Mouse (Mus musculus) erythroid progenitor cell, adult 5-6 weeks (primary cell): ENCODE measurements around the gene Ftsj1. TPM values are rescaled to one million over a fixed set of nuclear protein-coding genes. Genes with fewer than 3 reads are reported as not detected.

Source experiments
- total RNA-seq, 2 experiments: library from RNA; stranded (forward) in 1 of 2; stranded (reverse) in 1 of 2; fragments of 150-400 nt in 1 of 2; fragments of 186-747, 209-891 nt in 1 of 2; gene quantifications; 2 replicates each; pipeline versions ENCODE4 v1.2.3 to v1.2.4; 2015 to 2017; ENCODE audit warnings: low replicate concordance in 2 of 2

Ftsj1 gene
- total RNA-seq, 2 experiments from 2014 or later, result 25.0 to 26.8 TPM

Other genes starting within 250 kb of the Ftsj1 start
- not detected in 2 replicates for gene Glod5, start 233.9 kb downstream of the Ftsj1 start, total RNA-seq (2015; ENCODE audit: low replicate concordance)
- gene Glod5, start 233.9 kb downstream of the Ftsj1 start, total RNA-seq (2017; ENCODE audit: low replicate concordance), result not detected in 2 replicates
- gene Suv39h1, start 177.6 kb downstream of the Ftsj1 start, total RNA-seq (2015; ENCODE audit: low replicate concordance), result 29.6 and 56.6 TPM in 2 replicates
- 53.9 and 67.8 TPM in 2 replicates for gene Suv39h1, start 177.6 kb downstream of the Ftsj1 start, total RNA-seq (2017; ENCODE audit: low replicate concordance)
- gene Was, start 161.9 kb downstream of the Ftsj1 start, total RNA-seq (2015; ENCODE audit: low replicate concordance), result 14.8 and 22.2 TPM in 2 replicates
- 11.6 and 12.4 TPM in 2 replicates for gene Was, start 161.9 kb downstream of the Ftsj1 start, total RNA-seq (2017; ENCODE audit: low replicate concordance)
- 23.5 and 39.3 TPM in 2 replicates for gene Wdr13, start 119.5 kb downstream of the Ftsj1 start, total RNA-seq (2015; ENCODE audit: low replicate concordance)
- 10.0 and 25.7 TPM in 2 replicates for gene Wdr13, start 119.5 kb downstream of the Ftsj1 start, total RNA-seq (2017; ENCODE audit: low replicate concordance)
- 611 and 758 TPM in 2 replicates for gene Rbm3, start 106.5 kb downstream of the Ftsj1 start, total RNA-seq (2015; ENCODE audit: low replicate concordance)
- 564 and 613 TPM in 2 replicates for gene Rbm3, start 106.5 kb downstream of the Ftsj1 start, total RNA-seq (2017; ENCODE audit: low replicate concordance)
- 4.6 and 13.3 TPM in 2 replicates for gene Tbc1d25, start 76.2 kb downstream of the Ftsj1 start, total RNA-seq (2015; ENCODE audit: low replicate concordance)
- 1.5 and 4.7 TPM in 2 replicates for gene Tbc1d25, start 76.2 kb downstream of the Ftsj1 start, total RNA-seq (2017; ENCODE audit: low replicate concordance)
- 20.5 and 37.3 TPM in 2 replicates for gene Ebp, start 58.9 kb downstream of the Ftsj1 start, total RNA-seq (2015; ENCODE audit: low replicate concordance)
- 14.2 and 26.6 TPM in 2 replicates for gene Ebp, start 58.9 kb downstream of the Ftsj1 start, total RNA-seq (2017; ENCODE audit: low replicate concordance)
- not detected in 2 replicates for gene Porcn, start 45.9 kb downstream of the Ftsj1 start, total RNA-seq (2015; ENCODE audit: low replicate concordance)
- gene Porcn, start 45.9 kb downstream of the Ftsj1 start, total RNA-seq (2017; ENCODE audit: low replicate concordance), result not detected in 2 replicates
- gene Slc38a5, start 18.7 kb upstream of the Ftsj1 start, total RNA-seq (2015; ENCODE audit: low replicate concordance), result 291 and 297 TPM in 2 replicates
- 150 and 166 TPM in 2 replicates for gene Slc38a5, start 18.7 kb upstream of the Ftsj1 start, total RNA-seq (2017; ENCODE audit: low replicate concordance)
- gene Ssxb10, start 75.0 kb upstream of the Ftsj1 start, total RNA-seq (2015; ENCODE audit: low replicate concordance), result not detected in 2 replicates
- gene Ssxb10, start 75.0 kb upstream of the Ftsj1 start, total RNA-seq (2017; ENCODE audit: low replicate concordance), result not detected in 2 replicates
- not detected in 2 replicates for gene Ssxb9, start 114.6 kb upstream of the Ftsj1 start, total RNA-seq (2015; ENCODE audit: low replicate concordance)
- not detected in 2 replicates for gene Ssxb9, start 114.6 kb upstream of the Ftsj1 start, total RNA-seq (2017; ENCODE audit: low replicate concordance)
- not detected in 2 replicates for gene Ssxb1, start 160.9 kb upstream of the Ftsj1 start, total RNA-seq (2015; ENCODE audit: low replicate concordance)
- gene Ssxb1, start 160.9 kb upstream of the Ftsj1 start, total RNA-seq (2017; ENCODE audit: low replicate concordance), result not detected in 2 replicates
- gene Ssxb2, start 209.3 kb upstream of the Ftsj1 start, total RNA-seq (2015; ENCODE audit: low replicate concordance), result not detected in 2 replicates
- gene Ssxb2, start 209.3 kb upstream of the Ftsj1 start, total RNA-seq (2017; ENCODE audit: low replicate concordance), result not detected in 2 replicates